Mouse (Mus musculus) heart, embryonic 10.5 days (tissue): ENCODE measurements around the gene Sephs1. TPM values are rescaled to one million over a fixed set of nuclear protein-coding genes. Genes with fewer than 3 reads are reported as not detected.

Source experiments
- DNase-seq: peaks from one replicate; pipeline ENCODE4 v3.0.0-alpha.2; 2017; ENCODE audit warnings: low spot score
- H3K27ac ChIP-seq: fragments of 300-500 bp; sonication (generic); 2 replicates; pipeline ENCODE4 v1.5.1; 2016; ENCODE audit warnings: mild to moderate bottlenecking
- H3K27me3 ChIP-seq: fragments of 300-500 bp; sonication (generic); 2 replicates; pipeline ENCODE4 v1.6.1; 2016; ENCODE audit warnings: mild to moderate bottlenecking; ENCODE audit not compliant: poor library complexity, insufficient read depth, severe bottlenecking
- H3K36me3 ChIP-seq: fragments of 300-500 bp; sonication (generic); 2 replicates; pipeline ENCODE4 v1.6.1; 2016; ENCODE audit warnings: mild to moderate bottlenecking, moderate library complexity
- H3K4me1 ChIP-seq: fragments of 300-500 bp; sonication (generic); 2 replicates; pipeline ENCODE4 v1.6.1; 2016; ENCODE audit warnings: mild to moderate bottlenecking
- H3K4me3 ChIP-seq: fragments of 300-500 bp; sonication (generic); 2 replicates; pipeline ENCODE4 v1.5.1; 2016; ENCODE audit warnings: mild to moderate bottlenecking, moderate library complexity
- H3K9me3 ChIP-seq: fragments of 300-500 bp; sonication (generic); 2 replicates; pipeline ENCODE4 v1.6.1; 2016; ENCODE audit warnings: mild to moderate bottlenecking, moderate library complexity
- WGBS: fragments of 180-500 bp; shearing (Covaris S2); methylation state at CpG from one replicate; pipeline ENCODE4 v1.1.7; 2016; 5-methylcytosine and 5-hydroxymethylcytosine counted together
- polyA plus RNA-seq: library from polyadenylated mRNA; unstranded; fragments of >200 nt; fragmentation: Nextera tagmentation; extraction: Ambion mirVana; gene quantifications from 2 replicates; pipeline ENCODE4 v1.2.1, GENCODE M21; 2016

The Sephs1 gene
- polyA plus RNA-seq, 1 experiment from 2014 or later: 71.3 TPM

- WGBS: 4% methylated on average over 20 of the region's 20 CpGs
- peak overlapping the region; percentile 78 for H3K4me3 ChIP-seq
- no peaks in the 10 kb centered on the region for H3K9me3 ChIP-seq
- H3K27ac ChIP-seq: peak overlapping the region; percentile 99
- no peak for DNase-seq
- no peaks in the 10 kb centered on the region for H3K27me3 ChIP-seq
- H3K36me3 ChIP-seq: peaks cover 13% of the 10 kb centered on the region
- H3K4me1 ChIP-seq: peaks cover 18% of the 10 kb centered on the region
These were observed 521 bp upstream of the Sephs1 start for GRCm38 (mm10) chr2:4880737-4881349.

- no peaks in the 10 kb centered on the region for H3K9me3 ChIP-seq
- H3K4me1 ChIP-seq: peaks cover 18% of the 10 kb centered on the region
- H3K4me3 ChIP-seq: peak overlapping the region; percentile 78
- no peaks in the 10 kb centered on the region for H3K27me3 ChIP-seq
- peaks cover 28% of the 10 kb centered on the region for H3K36me3 ChIP-seq
- peak overlapping the region; percentile 99 for H3K27ac ChIP-seq
- under 1% methylated on average over 59 of the region's 63 CpGs for WGBS
- peak; percentile 80 for DNase-seq
These were observed 956 bp downstream of the Sephs1 start for GRCm38 (mm10) chr2:4882249-4882791.

- Histone ChIP-seq H3K4me1 (peaks cover 18% of the 10 kb centered on the region), H3K4me3 (peak overlapping the region; percentile 78), H3K27me3 (no peaks in the 10 kb centered on the region), H3K9me3 (no peaks in the 10 kb centered on the region), H3K36me3 (peaks cover 36% of the 10 kb centered on the region), H3K27ac (peak overlapping the region; percentile 99)
- 5% methylated on average over 18 of the region's 18 CpGs for WGBS
- no peak for DNase-seq
These were observed 1.8 kb downstream of the Sephs1 start for GRCm38 (mm10) chr2:4883009-4883704.

GRCm38 (mm10) chr2:4886896-4887295, 5.5 kb downstream of the Sephs1 start:
- WGBS: 94% methylated on average over 6 of the region's 6 CpGs
- peaks cover 73% of the 10 kb centered on the region for H3K36me3 ChIP-seq

GRCm38 (mm10) chr2:4895598-4895997, 14.2 kb downstream of the Sephs1 start:
- H3K4me3 ChIP-seq: no peak overlapping the region
- no peaks in the 10 kb centered on the region for H3K4me1 ChIP-seq
- H3K9me3 ChIP-seq: no peaks in the 10 kb centered on the region
- no peak overlapping the region for H3K27ac ChIP-seq
- peaks cover 90% of the 10 kb centered on the region for H3K36me3 ChIP-seq
- DNase-seq: no peak
- WGBS: 81% methylated on average over 2 of the region's 2 CpGs
- no peaks in the 10 kb centered on the region for H3K27me3 ChIP-seq

More at GRCm38 (mm10) chr2:4886896-4887295, 5.5 kb downstream of the Sephs1 start:
- no peak overlapping the region for H3K27ac ChIP-seq
- H3K27me3 ChIP-seq: no peaks in the 10 kb centered on the region
- no peaks in the 10 kb centered on the region for H3K9me3 ChIP-seq
- H3K4me1 ChIP-seq: peaks cover 13% of the 10 kb centered on the region
- no peak overlapping the region for H3K4me3 ChIP-seq
- DNase-seq: no peak

- no peaks in the 10 kb centered on the region for H3K4me1 ChIP-seq
- no peak overlapping the region for H3K4me3 ChIP-seq
- peaks cover 90% of the 10 kb centered on the region for H3K36me3 ChIP-seq
- H3K27me3 ChIP-seq: no peaks in the 10 kb centered on the region
- DNase-seq: no peak
- H3K27ac ChIP-seq: no peak overlapping the region
- WGBS: 93% methylated on average over 4 of the region's 4 CpGs
- no peaks in the 10 kb centered on the region for H3K9me3 ChIP-seq
These were observed 15.6 kb downstream of the Sephs1 start for GRCm38 (mm10) chr2:4896970-4897369.

- Histone ChIP-seq H3K4me1 (no peaks in the 10 kb centered on the region), H3K27ac (no peak overlapping the region), H3K36me3 (peaks cover 78% of the 10 kb centered on the region), H3K9me3 (no peaks in the 10 kb centered on the region), H3K4me3 (no peak overlapping the region), H3K27me3 (no peaks in the 10 kb centered on the region)
- 94% methylated on average over 6 of the region's 6 CpGs for WGBS
- DNase-seq: no peak
These were observed 19.3 kb downstream of the Sephs1 start for GRCm38 (mm10) chr2:4900624-4901023.

GRCm38 (mm10) chr2:4902346-4902745, 21.0 kb downstream of the Sephs1 start:
- 88% methylated on average over 5 of the region's 5 CpGs for WGBS
- Histone ChIP-seq H3K36me3 (peaks cover 78% of the 10 kb centered on the region), H3K4me1 (no peaks in the 10 kb centered on the region)

GRCm38 (mm10) chr2:4907120-4907519, 25.8 kb downstream of the Sephs1 start:
- H3K4me1 ChIP-seq: no peaks in the 10 kb centered on the region
- H3K27ac ChIP-seq: no peak overlapping the region
- H3K9me3 ChIP-seq: 0 out of 2 replicates have a peak, but pooled peaks cover under 1% of the 10 kb centered on the region
- peaks cover 49% of the 10 kb centered on the region for H3K36me3 ChIP-seq
- WGBS: 85% methylated on average over 6 of the region's 6 CpGs
- no peaks in the 10 kb centered on the region for H3K27me3 ChIP-seq
- H3K4me3 ChIP-seq: no peak overlapping the region
- no peak for DNase-seq

More at GRCm38 (mm10) chr2:4902346-4902745, 21.0 kb downstream of the Sephs1 start:
- H3K27ac ChIP-seq: no peak overlapping the region
- no peak overlapping the region for H3K4me3 ChIP-seq
- no peaks in the 10 kb centered on the region for H3K27me3 ChIP-seq
- H3K9me3 ChIP-seq: no peaks in the 10 kb centered on the region
- no peak for DNase-seq

GRCm38 (mm10) chr2:4907916-4908315, 26.6 kb downstream of the Sephs1 start:
- no peak overlapping the region for H3K4me3 ChIP-seq
- peaks cover 46% of the 10 kb centered on the region for H3K36me3 ChIP-seq
- 0 out of 2 replicates have a peak, but pooled peaks cover 3% of the 10 kb centered on the region for H3K9me3 ChIP-seq
- 49% methylated on average over 7 of the region's 7 CpGs for WGBS
- no peaks in the 10 kb centered on the region for H3K4me1 ChIP-seq
- DNase-seq: no peak
- no peaks in the 10 kb centered on the region for H3K27me3 ChIP-seq
- H3K27ac ChIP-seq: no peak overlapping the region

GRCm38 (mm10) chr2:4908771-4909315, 27.5 kb downstream of the Sephs1 start:
- H3K27ac ChIP-seq: no peak overlapping the region
- 0 out of 2 replicates have a peak, but pooled peaks cover 1% of the 10 kb centered on the region for H3K4me1 ChIP-seq
- 0 out of 2 replicates have a peak, but pooled peaks cover 3% of the 10 kb centered on the region for H3K9me3 ChIP-seq
- H3K4me3 ChIP-seq: no peak overlapping the region
- no peak for DNase-seq
- 86% methylated on average over 3 of the region's 3 CpGs for WGBS
- H3K27me3 ChIP-seq: no peaks in the 10 kb centered on the region
- peaks cover 43% of the 10 kb centered on the region for H3K36me3 ChIP-seq

GRCm38 (mm10) chr2:4909909-4910308, 28.5 kb downstream of the Sephs1 start:
- 78% methylated on average over 6 of the region's 6 CpGs for WGBS
- no peak overlapping the region for H3K4me3 ChIP-seq
- no peaks in the 10 kb centered on the region for H3K27me3 ChIP-seq
- 0 out of 2 replicates have a peak, but pooled peaks cover 3% of the 10 kb centered on the region for H3K9me3 ChIP-seq
- 0 out of 2 replicates have a peak, but pooled peaks cover 4% of the 10 kb centered on the region for H3K4me1 ChIP-seq
- no peak for DNase-seq
- no peak overlapping the region for H3K27ac ChIP-seq
- peaks cover 41% of the 10 kb centered on the region for H3K36me3 ChIP-seq

GRCm38 (mm10) chr2:4910521-4910920, 29.2 kb downstream of the Sephs1 start:
- peaks cover 35% of the 10 kb centered on the region for H3K36me3 ChIP-seq
- no peak overlapping the region for H3K4me3 ChIP-seq
- H3K4me1 ChIP-seq: 0 out of 2 replicates have a peak, but pooled peaks cover 4% of the 10 kb centered on the region
- H3K27ac ChIP-seq: no peak overlapping the region
- H3K9me3 ChIP-seq: 0 out of 2 replicates have a peak, but pooled peaks cover 3% of the 10 kb centered on the region
- 76% methylated on average over 4 of the region's 4 CpGs for WGBS
- H3K27me3 ChIP-seq: no peaks in the 10 kb centered on the region
- DNase-seq: no peak
